Mouse (Mus musculus): ENCODE results near the gene Ube2s. TPM values are rescaled to one million over a fixed set of nuclear protein-coding genes. Genes with fewer than 3 reads are reported as not detected.
"Not testable (repeated sequence)": the region's sequence is repeated elsewhere in the genome, so short reads cannot be mapped to it uniquely, and the experiment has no call there.

The Ube2s gene
- polyA plus RNA-seq, 1 experiment from 2014 or later: 266 TPM

GRCm38 (mm10) chr7:4843604-4844244 lies 31.3 kb upstream of the Ube2s start:
- H3K4me3 ChIP-seq: peak overlapping the region; percentile 63
- H3K9ac ChIP-seq: peak overlapping the region; percentile 78
- WGBS: under 1% methylated on average over 34 of the region's 34 CpGs
- no peaks in the 10 kb centered on the region for H3K9me3 ChIP-seq
- H3K4me1 ChIP-seq (replicated peaks): peaks cover 34% of the 10 kb centered on the region
- ATAC-seq (ENCODE audit: low read depth): peak; percentile 40
- H3K27ac ChIP-seq (replicated peaks): peak overlapping the region; percentile 86
- H3K36me3 ChIP-seq: no peaks in the 10 kb centered on the region
- H3K27me3 ChIP-seq: peaks cover 42% of the 10 kb centered on the region
- H3K4me2 ChIP-seq: peak overlapping the region; percentile 85

- Histone ChIP-seq H3K9me3 (no peaks in the 10 kb centered on the region), H3K36me3 (no peaks in the 10 kb centered on the region), H3K4me1 (replicated peaks) (peaks cover 37% of the 10 kb centered on the region), H3K4me2 (peak overlapping the region; percentile 85), H3K27me3 (peaks cover 50% of the 10 kb centered on the region), H3K27ac (replicated peaks) (peak overlapping the region; percentile 86), H3K4me3 (peak overlapping the region; percentile 63), H3K9ac (peak overlapping the region; percentile 78)
- peak; percentile 32; the same call in 1 of the 2 replicates for ATAC-seq (ENCODE audit: low read depth)
- WGBS: 2% methylated on average over 16 of the region's 16 CpGs
Observed at GRCm38 (mm10) chr7:4842634-4843131, 30.3 kb upstream of the Ube2s start.

GRCm38 (mm10) chr7:4842077-4842476 lies 29.7 kb upstream of the Ube2s start:
- peaks cover 57% of the 10 kb centered on the region for H3K27me3 ChIP-seq
- 0 out of 2 replicates have a peak, but pooled peaks have one; percentile 0 for ATAC-seq (ENCODE audit: low read depth)
- WGBS: 45% methylated on average over 5 of the region's 5 CpGs
- peak overlapping the region; percentile 78 for H3K9ac ChIP-seq
- peaks cover 40% of the 10 kb centered on the region for H3K4me1 ChIP-seq (replicated peaks)
- no peaks in the 10 kb centered on the region for H3K9me3 ChIP-seq
- peak overlapping the region; percentile 85 for H3K4me2 ChIP-seq
- no peaks in the 10 kb centered on the region for H3K36me3 ChIP-seq
- H3K4me3 ChIP-seq: peak overlapping the region; percentile 63
- H3K27ac ChIP-seq (replicated peaks): peak overlapping the region; percentile 86

GRCm38 (mm10) chr7:4837639-4838038 lies 25.2 kb upstream of the Ube2s start:
- Histone ChIP-seq H3K9me3 (no peaks in the 10 kb centered on the region), H3K4me2 (no peak overlapping the region), H3K4me3 (no peak overlapping the region), H3K36me3 (peaks cover 8% of the 10 kb centered on the region; the same call in 1 of the 2 replicates), H3K4me1 (replicated peaks) (peaks cover 34% of the 10 kb centered on the region), H3K27me3 (peaks cover 73% of the 10 kb centered on the region), H3K9ac (no peak overlapping the region), H3K27ac (replicated peaks) (no peak overlapping the region)
- ATAC-seq (ENCODE audit: low read depth): no peak
- WGBS: 23% methylated on average over 1 of the region's 1 CpGs

GRCm38 (mm10) chr7:4836351-4836792 lies 24.0 kb upstream of the Ube2s start:
- Histone ChIP-seq H3K36me3 (peaks cover 14% of the 10 kb centered on the region; the same call in 1 of the 2 replicates), H3K27me3 (peaks cover 70% of the 10 kb centered on the region), H3K9ac (peak overlapping the region; percentile 86), H3K27ac (replicated peaks) (peak overlapping the region; percentile 89), H3K4me1 (replicated peaks) (peaks cover 21% of the 10 kb centered on the region), H3K4me3 (peak overlapping the region; percentile 59), H3K4me2 (peak overlapping the region; percentile 73), H3K9me3 (no peaks in the 10 kb centered on the region)
- under 1% methylated on average over 51 of the region's 51 CpGs for WGBS
- ATAC-seq (ENCODE audit: low read depth): peak; percentile 92

GRCm38 (mm10) chr7:4835631-4836327 lies 23.4 kb upstream of the Ube2s start:
- H3K36me3 ChIP-seq: peaks cover 15% of the 10 kb centered on the region; the same call in 1 of the 2 replicates
- H3K27me3 ChIP-seq: peaks cover 71% of the 10 kb centered on the region
- peak; percentile 73 for ATAC-seq (ENCODE audit: low read depth)
- H3K4me2 ChIP-seq: peak overlapping the region; percentile 73
- H3K9ac ChIP-seq: peak overlapping the region; percentile 86
- peaks cover 20% of the 10 kb centered on the region for H3K4me1 ChIP-seq (replicated peaks)
- WGBS: 5% methylated on average over 34 of the region's 34 CpGs
- peak overlapping the region; percentile 59 for H3K4me3 ChIP-seq
- H3K9me3 ChIP-seq: no peaks in the 10 kb centered on the region
- peak overlapping the region; percentile 89 for H3K27ac ChIP-seq (replicated peaks)

GRCm38 (mm10) chr7:4830476-4830875 lies 18.1 kb upstream of the Ube2s start:
- Histone ChIP-seq H3K9me3 (no peaks in the 10 kb centered on the region), H3K4me3 (no peak overlapping the region), H3K9ac (no peak overlapping the region; the same call in 1 of the 2 replicates), H3K27ac (replicated peaks) (no peak overlapping the region), H3K4me1 (replicated peaks) (peaks cover 5% of the 10 kb centered on the region), H3K36me3 (peaks cover 53% of the 10 kb centered on the region), H3K27me3 (peaks cover 50% of the 10 kb centered on the region), H3K4me2 (no peak overlapping the region)
- no peak for ATAC-seq (ENCODE audit: low read depth)
- WGBS: 8% methylated on average over 12 of the region's 12 CpGs

GRCm38 (mm10) chr7:4825365-4825764 lies 13.0 kb upstream of the Ube2s start:
- Histone ChIP-seq H3K36me3 (peaks cover 38% of the 10 kb centered on the region), H3K9me3 (no peaks in the 10 kb centered on the region), H3K4me2 (no peak overlapping the region), H3K9ac (no peak overlapping the region), H3K4me1 (replicated peaks) (no peaks in the 10 kb centered on the region), H3K27ac (replicated peaks) (no peak overlapping the region), H3K4me3 (no peak overlapping the region), H3K27me3 (peaks cover 11% of the 10 kb centered on the region)
- WGBS: 49% methylated on average over 4 of the region's 4 CpGs
- no peak for ATAC-seq (ENCODE audit: low read depth)

- Histone ChIP-seq H3K27ac (replicated peaks) (no peak overlapping the region), H3K27me3 (no peaks in the 10 kb centered on the region), H3K4me1 (replicated peaks) (no peaks in the 10 kb centered on the region), H3K9ac (no peak overlapping the region), H3K4me2 (no peak overlapping the region), H3K4me3 (no peak overlapping the region), H3K9me3 (no peaks in the 10 kb centered on the region), H3K36me3 (peaks cover 8% of the 10 kb centered on the region)
- ATAC-seq (ENCODE audit: low read depth): no peak
- 72% methylated on average over 6 of the region's 6 CpGs for WGBS
Observed at GRCm38 (mm10) chr7:4822162-4822907, 9.9 kb upstream of the Ube2s start.

- H3K4me3 ChIP-seq: no peak overlapping the region
- no peak overlapping the region for H3K27ac ChIP-seq (replicated peaks)
- H3K27me3 ChIP-seq: no peaks in the 10 kb centered on the region
- no peaks in the 10 kb centered on the region for H3K9me3 ChIP-seq
- H3K4me2 ChIP-seq: no peak overlapping the region
- 72% methylated on average over 4 of the region's 4 CpGs for WGBS
- peaks cover 3% of the 10 kb centered on the region; the same call in 1 of the 2 replicates for H3K36me3 ChIP-seq
- no peak overlapping the region for H3K9ac ChIP-seq
- no peak for ATAC-seq (ENCODE audit: low read depth)
- no peaks in the 10 kb centered on the region for H3K4me1 ChIP-seq (replicated peaks)
Observed at GRCm38 (mm10) chr7:4821690-4822089, 9.3 kb upstream of the Ube2s start.

GRCm38 (mm10) chr7:4820925-4821324 lies 8.5 kb upstream of the Ube2s start:
- not testable (repeated sequence) for ATAC-seq (ENCODE audit: low read depth); H3K9me3 ChIP-seq; H3K4me1 ChIP-seq (replicated peaks); H3K9ac ChIP-seq; H3K4me2 ChIP-seq; H3K4me3 ChIP-seq; H3K27me3 ChIP-seq; H3K27ac ChIP-seq (replicated peaks); H3K36me3 ChIP-seq
- WGBS: 89% methylated on average over 7 of the region's 7 CpGs

- Histone ChIP-seq H3K27me3 (no peaks in the 10 kb centered on the region), H3K4me3 (no peak overlapping the region), H3K4me1 (replicated peaks) (peaks cover 8% of the 10 kb centered on the region), H3K27ac (replicated peaks) (no peak overlapping the region), H3K9ac (no peak overlapping the region), H3K4me2 (no peak overlapping the region), H3K36me3 (no peaks in the 10 kb centered on the region), H3K9me3 (no peaks in the 10 kb centered on the region)
- no peak for ATAC-seq (ENCODE audit: low read depth)
Observed at GRCm38 (mm10) chr7:4816559-4816958, 4.2 kb upstream of the Ube2s start.

All from neural tube, embryonic 13.5 days (tissue).